Comparison of ENCODE assay signal across 15 mouse cellular contexts in the genomic region with DNA sequence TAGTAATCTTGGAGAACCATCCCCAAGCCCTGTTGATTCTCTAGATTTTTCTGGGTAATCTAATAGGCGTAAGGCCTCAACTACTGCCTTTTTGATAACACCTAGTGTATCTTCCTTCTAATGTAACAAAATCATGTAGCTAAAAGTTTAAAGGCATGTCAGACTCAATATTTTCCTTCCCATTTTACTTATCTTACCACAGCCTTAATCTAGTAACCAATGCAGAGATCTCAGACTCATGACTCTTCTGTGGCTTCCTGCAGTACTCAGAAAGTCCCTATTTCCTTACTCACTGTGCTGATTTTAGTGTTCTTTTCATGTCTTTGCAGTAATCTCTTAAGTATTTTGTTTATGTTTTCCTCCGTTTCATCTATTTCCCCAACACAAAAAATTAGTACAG.
"Had no signal": no experiment of that assay in that cellular context is flagged by ENCODE, and none has a peak within 500 bp of the region (broad histone marks: within the 10 kb centered on the region; RNA-seq: fewer than 3 reads in every experiment).

No protein-coding gene starts in this region.

- H3K27ac ChIP-seq: neural tube, embryonic 15.5 days; stomach, embryonic 15.5 days; stomach, postnatal 0 days had no signal

- H3K4me1 ChIP-seq: neural tube, embryonic 15.5 days; stomach, embryonic 15.5 days had no signal

- H3K27me3 ChIP-seq: neural tube, embryonic 15.5 days; stomach, embryonic 15.5 days had no signal

- H3K4me3 ChIP-seq: neural tube, embryonic 15.5 days; stomach, embryonic 15.5 days had no signal

- H3K9me3 ChIP-seq: neural tube, embryonic 15.5 days; stomach, embryonic 15.5 days had no signal

- H3K9ac ChIP-seq: neural tube, embryonic 15.5 days; stomach, embryonic 15.5 days had no signal

- DNase-seq: retina, postnatal 1 day; right cerebral cortex, adult 18-20 months; right cerebral cortex, postnatal 14 days; right cerebral cortex, postnatal 25 days; right cerebral cortex, postnatal 4 days; spleen, adult 18-20 months; thymus, adult 18-20 months; thymus, adult 2 months; thymus, postnatal 14 days; thymus, postnatal 25 days; thymus, postnatal 36 days; thymus, postnatal 4 days had no signal
